Mouse (Mus musculus) heart, embryonic 15.5 days (tissue): Measurements from ENCODE around the gene Adgrg1. TPM values are rescaled to one million over a fixed set of nuclear protein-coding genes. Genes with fewer than 3 reads are reported as not detected.

ENCODE experiments used
- ATAC-seq: fragments of 200-750 bp; cut with Nextera tagmentation; replicated peaks from 2 replicates; pipeline ENCODE4 v1.8.0; 2017; ENCODE audit warnings: low read depth, moderate TSS enrichment; ENCODE audit not compliant: insufficient number of reproducible peaks, insufficient read depth, low FRiP score
- H3K27ac ChIP-seq: fragments of 300-500 bp; sonication (generic); 2 replicates; pipeline ENCODE4 v1.5.1; 2015; ENCODE audit warnings: mild to moderate bottlenecking, inconsistent platforms
- H3K27me3 ChIP-seq: fragments of 300-500 bp; sonication (generic); 2 replicates; pipeline ENCODE4 v1.6.1; 2015; ENCODE audit warnings: inconsistent platforms
- H3K36me3 ChIP-seq: fragments of 300-500 bp; sonication (generic); 2 replicates; pipeline ENCODE4 v1.6.1; 2015; ENCODE audit warnings: mild to moderate bottlenecking, inconsistent platforms
- H3K4me1 ChIP-seq: fragments of 300-500 bp; sonication (generic); replicated peaks from 2 replicates; pipeline ENCODE4 v1.6.1; 2015; ENCODE audit warnings: inconsistent platforms
- H3K4me2 ChIP-seq: fragments of 300-500 bp; sonication (generic); 2 replicates; pipeline ENCODE4 v1.6.1; 2015; ENCODE audit warnings: inconsistent platforms, mild to moderate bottlenecking, moderate library complexity
- H3K4me3 ChIP-seq: fragments of 300-500 bp; sonication (generic); 2 replicates; pipeline ENCODE4 v1.5.1; 2015; ENCODE audit warnings: mild to moderate bottlenecking, inconsistent platforms
- H3K9ac ChIP-seq: fragments of 300-500 bp; sonication (generic); 2 replicates; pipeline ENCODE4 v1.6.1; 2015; ENCODE audit warnings: mild to moderate bottlenecking, inconsistent platforms
- H3K9me3 ChIP-seq: fragments of 300-500 bp; sonication (generic); replicated peaks from 2 replicates; pipeline ENCODE4 v1.6.1; 2016; ENCODE audit warnings: inconsistent platforms
- WGBS: fragments of 180-500 bp; shearing (Covaris S2); methylation state at CpG from one replicate; pipeline ENCODE4 v1.1.7; 2015; ENCODE audit warnings: mixed read lengths; 5-methylcytosine and 5-hydroxymethylcytosine counted together
- polyA plus RNA-seq: library from polyadenylated mRNA; unstranded; fragments of >200 nt; fragmentation: Nextera tagmentation; extraction: Ambion mirVana; gene quantifications from 2 replicates; pipeline ENCODE4 v1.2.1, GENCODE M21; 2015

The Adgrg1 gene
- polyA plus RNA-seq, 1 experiment from 2014 or later: 4.6 TPM

DNA sequence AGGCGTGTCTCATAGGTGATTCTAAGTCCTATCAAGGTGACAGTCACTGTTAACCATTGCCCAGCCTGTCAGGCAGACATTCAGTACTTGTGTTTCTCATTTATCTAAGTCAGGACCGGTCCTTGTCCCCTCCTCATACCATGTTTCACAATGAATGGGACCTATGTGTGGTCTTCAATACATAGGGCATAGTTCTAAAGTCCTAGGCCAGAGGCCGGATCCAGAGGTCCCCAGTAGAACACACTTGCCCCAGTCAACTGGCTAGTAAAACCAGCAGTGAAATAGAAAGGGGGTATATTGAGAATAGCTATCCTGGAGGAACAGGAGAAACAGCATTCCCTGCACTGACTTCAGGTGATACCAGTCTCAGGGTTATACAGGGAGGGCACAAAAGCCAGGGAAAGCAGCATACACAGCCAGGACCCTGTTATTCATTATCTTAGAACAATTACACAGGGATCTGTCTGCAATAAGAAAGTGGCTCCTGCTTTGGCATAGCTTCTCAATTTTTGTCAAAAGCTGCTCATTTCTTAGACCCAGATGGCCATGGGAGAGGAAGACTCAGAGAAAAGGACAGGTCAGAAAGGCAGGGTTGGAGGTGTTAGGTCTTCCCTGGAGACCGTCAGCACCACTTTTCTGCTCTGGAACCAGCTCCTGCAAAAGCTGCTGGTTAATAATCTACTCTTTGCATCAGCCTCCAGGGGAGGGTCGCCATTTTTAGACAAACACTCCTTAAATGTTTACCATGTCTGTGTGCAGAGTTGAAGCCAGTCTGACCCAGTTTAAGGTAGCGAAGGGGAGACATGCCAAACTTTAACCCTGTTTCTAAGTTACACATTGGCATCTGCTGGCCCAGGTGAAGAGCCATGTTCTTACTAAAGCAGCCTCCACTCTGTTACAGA, 67.6 kb downstream of the Adgrg1 start:
- Histone ChIP-seq H3K4me3 (no peak overlapping the region), H3K27ac (no peak overlapping the region), H3K4me2 (no peak overlapping the region), H3K36me3 (no peaks in the 10 kb centered on the region), H3K27me3 (no peaks in the 10 kb centered on the region), H3K4me1 (no peaks in the 10 kb centered on the region), H3K9ac (no peak overlapping the region), H3K9me3 (no peaks in the 10 kb centered on the region)
- no peak for ATAC-seq
- 65% methylated on average over 6 of the region's 6 CpGs for WGBS

DNA sequence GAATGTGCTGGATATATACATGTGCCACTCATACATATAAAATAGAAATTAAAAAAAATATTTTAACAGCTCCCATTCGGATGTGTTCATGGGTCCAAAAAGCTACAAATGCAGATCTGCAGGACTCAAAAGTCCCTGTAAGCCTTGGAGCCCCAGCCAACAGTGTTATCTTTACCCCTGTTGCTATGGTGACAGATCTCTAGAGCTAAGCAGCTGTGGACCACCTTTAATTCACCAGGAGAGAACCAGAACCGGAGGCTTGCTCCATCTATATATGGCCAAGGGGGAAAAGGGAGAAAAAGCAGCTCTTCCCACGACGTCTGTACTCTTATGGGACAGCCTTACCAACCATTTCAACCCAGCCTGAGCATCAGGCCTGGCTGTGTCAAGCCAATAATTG, 70.3 kb downstream of the Adgrg1 start:
- ATAC-seq: no peak
- Histone ChIP-seq H3K9me3 (no peaks in the 10 kb centered on the region), H3K4me1 (no peaks in the 10 kb centered on the region), H3K27me3 (no peaks in the 10 kb centered on the region), H3K27ac (no peak overlapping the region), H3K36me3 (no peaks in the 10 kb centered on the region), H3K4me3 (no peak overlapping the region), H3K4me2 (no peak overlapping the region), H3K9ac (no peak overlapping the region)
- WGBS: 62% methylated on average over 4 of the region's 4 CpGs

DNA sequence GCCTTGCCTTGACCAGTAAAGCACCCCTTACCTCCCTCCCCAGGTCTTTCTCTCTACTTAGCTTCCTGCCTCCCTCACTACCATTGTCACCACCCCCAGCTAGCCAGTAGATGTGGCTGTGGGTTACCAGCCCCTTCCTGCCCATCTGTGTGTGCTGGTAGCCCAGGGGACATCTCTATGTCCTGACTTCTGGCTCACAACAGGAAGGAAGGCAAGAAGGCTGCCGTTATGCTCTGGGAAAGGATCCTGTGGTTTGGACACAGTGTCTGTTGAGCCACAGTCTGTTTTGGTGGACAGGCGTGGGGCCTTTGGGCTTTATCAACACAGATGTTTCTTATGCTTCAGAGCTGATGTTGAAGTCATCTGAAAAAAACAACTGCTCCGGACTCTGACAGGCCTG, 72.4 kb downstream of the Adgrg1 start:
- Histone ChIP-seq H3K4me3 (no peak overlapping the region), H3K27ac (no peak overlapping the region), H3K9ac (no peak overlapping the region), H3K27me3 (no peaks in the 10 kb centered on the region), H3K36me3 (no peaks in the 10 kb centered on the region), H3K4me1 (no peaks in the 10 kb centered on the region), H3K4me2 (no peak overlapping the region), H3K9me3 (no peaks in the 10 kb centered on the region)
- WGBS: 51% methylated on average over 3 of the region's 3 CpGs
- ATAC-seq: no peak

DNA sequence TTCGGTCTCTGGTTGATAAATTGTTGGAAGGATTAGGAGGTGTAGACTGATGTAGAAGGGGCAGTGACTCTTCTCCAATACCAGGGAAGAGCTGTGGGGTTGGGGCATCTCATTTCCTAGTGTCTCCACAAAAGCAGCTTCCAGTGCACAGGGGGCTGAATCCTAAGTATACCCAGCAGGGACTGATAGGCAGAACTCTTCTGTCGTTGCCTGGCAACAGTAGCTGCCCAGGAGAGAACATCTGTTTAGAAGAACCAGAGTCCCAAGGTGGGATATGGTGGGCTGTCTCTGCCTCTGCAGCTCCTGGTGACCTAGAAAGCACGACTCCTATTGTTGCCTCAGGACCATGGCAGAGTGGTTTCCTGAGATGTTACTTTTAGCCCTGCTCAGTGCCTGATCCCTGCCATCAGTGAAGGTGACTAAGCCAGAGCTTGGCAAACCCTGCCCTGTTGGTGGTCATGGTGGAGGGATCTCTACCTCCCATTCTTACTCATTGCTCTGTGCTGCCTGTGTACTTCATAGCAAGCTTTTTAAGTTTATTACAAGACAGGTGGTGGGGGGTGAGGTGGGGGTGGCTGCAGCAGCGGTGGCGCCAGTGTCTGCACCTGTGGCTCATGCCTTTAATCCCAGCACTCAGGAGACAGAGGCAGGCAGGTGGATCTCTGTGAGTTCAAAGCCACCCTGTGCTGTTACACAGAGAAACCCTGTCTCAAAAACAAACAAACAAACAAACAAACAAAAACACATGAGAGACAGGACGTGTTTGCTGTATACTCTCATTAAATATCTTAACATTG, 73.5 kb downstream of the Adgrg1 start:
- Histone ChIP-seq H3K9me3 (no peaks in the 10 kb centered on the region), H3K36me3 (no peaks in the 10 kb centered on the region), H3K4me1 (no peaks in the 10 kb centered on the region), H3K9ac (no peak overlapping the region), H3K27ac (no peak overlapping the region), H3K4me3 (no peak overlapping the region), H3K27me3 (no peaks in the 10 kb centered on the region), H3K4me2 (no peak overlapping the region)
- ATAC-seq: no peak
- WGBS: 64% methylated on average over 6 of the region's 6 CpGs

DNA sequence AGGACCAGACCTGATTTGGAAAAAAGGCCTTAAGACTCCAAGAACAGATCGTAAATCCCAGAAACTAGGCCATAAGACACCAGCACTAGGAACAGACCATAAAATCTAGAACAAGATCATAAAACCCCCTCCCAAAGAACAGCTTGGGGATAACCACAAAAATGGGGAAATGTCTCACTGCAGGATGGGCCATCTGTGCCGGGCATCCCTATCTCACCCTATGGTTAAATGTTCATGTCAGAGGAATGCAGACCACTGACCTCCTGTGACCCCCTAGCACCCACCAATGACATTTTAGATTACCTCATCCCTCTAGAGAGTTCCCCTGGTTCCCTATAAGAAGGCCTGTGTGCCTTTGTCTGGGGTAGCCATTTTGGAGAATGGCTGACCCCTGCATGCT, 75.1 kb downstream of the Adgrg1 start:
- no peaks in the 10 kb centered on the region for H3K36me3 ChIP-seq
- no peaks in the 10 kb centered on the region for H3K27me3 ChIP-seq
- H3K4me3 ChIP-seq: no peak overlapping the region
- no peak overlapping the region for H3K27ac ChIP-seq
- no peak overlapping the region for H3K4me2 ChIP-seq
- ATAC-seq: no peak
- H3K9me3 ChIP-seq: no peaks in the 10 kb centered on the region
- H3K4me1 ChIP-seq: no peaks in the 10 kb centered on the region
- WGBS: 61% methylated on average over 2 of the region's 2 CpGs
- no peak overlapping the region for H3K9ac ChIP-seq

DNA sequence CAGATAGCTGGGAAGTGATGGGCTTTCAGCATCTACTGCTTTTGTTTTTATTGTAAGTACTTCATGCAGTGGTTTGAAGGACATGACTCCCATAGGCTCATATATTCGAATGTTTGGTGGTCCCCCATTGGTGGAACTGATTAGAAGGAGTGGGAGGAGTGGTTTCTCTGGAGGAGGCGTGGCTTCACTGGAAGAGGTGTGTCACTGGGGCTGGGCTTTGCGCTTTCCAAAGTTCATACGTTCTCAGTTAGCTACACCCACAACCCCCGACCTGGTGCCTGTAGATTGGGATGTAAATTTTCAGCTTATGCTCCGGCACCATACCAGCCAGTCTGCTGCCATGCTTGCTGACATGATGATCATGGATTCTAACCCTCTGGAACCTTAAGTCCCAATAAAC, 79.9 kb downstream of the Adgrg1 start:
- peaks cover 4% of the 10 kb centered on the region for H3K4me1 ChIP-seq
- ATAC-seq: no peak
- WGBS: 49% methylated on average over 6 of the region's 6 CpGs

DNA sequence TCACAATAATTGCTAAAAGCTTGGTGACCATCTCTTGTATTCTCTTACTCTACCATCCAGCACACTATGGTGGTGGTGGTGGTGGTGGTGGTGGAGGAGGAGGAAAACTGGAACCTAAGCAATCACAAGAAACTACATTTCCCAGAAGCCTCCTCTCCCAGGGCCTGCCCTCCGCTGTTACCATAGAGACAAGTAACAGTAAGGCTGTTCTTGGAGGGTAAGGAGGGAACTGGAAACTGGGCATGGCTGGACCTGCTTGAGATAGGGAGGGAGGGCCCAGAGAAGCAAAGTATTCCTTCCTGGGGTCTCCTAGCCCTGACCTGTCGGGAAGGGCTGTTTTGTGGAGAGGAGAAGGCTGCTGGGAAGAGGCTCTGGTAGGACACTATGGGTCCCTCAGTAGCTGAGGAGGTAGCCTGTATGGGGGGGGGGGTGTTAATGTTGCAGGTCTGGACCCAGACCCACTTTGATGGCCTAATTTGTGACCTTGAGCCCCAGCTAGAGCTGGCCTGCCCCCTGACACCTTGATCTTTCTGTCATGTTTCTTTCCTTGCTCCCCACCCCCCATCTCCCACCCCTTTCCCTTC, 80.5 kb downstream of the Adgrg1 start, which contains the start of gene Drc7:
Gene Drc7, plus strand, starts transcription at position 177 of the 584 bp plus-strand sequence.
- Histone ChIP-seq H3K4me2 (no peak within 1 kb of the TSS), H3K9me3 (no peaks in the 10 kb centered on the region), H3K27ac (no peak within 1 kb of the TSS), H3K36me3 (no peaks in the 10 kb centered on the region), H3K9ac (no peak within 1 kb of the TSS), H3K4me3 (no peak within 1 kb of the TSS), H3K27me3 (no peaks in the 10 kb centered on the region), H3K4me1 (peaks cover 7% of the 10 kb centered on the region)
- 23% methylated on average over 2 of the region's 2 CpGs for WGBS
- ATAC-seq: no peak

More for the DNA sequence above, 79.9 kb downstream of the Adgrg1 start:
- no peak overlapping the region for H3K27ac ChIP-seq
- no peak overlapping the region for H3K9ac ChIP-seq
- H3K36me3 ChIP-seq: no peaks in the 10 kb centered on the region
- H3K4me2 ChIP-seq: no peak overlapping the region
- H3K4me3 ChIP-seq: no peak overlapping the region
- no peaks in the 10 kb centered on the region for H3K27me3 ChIP-seq
- H3K9me3 ChIP-seq: no peaks in the 10 kb centered on the region

DNA sequence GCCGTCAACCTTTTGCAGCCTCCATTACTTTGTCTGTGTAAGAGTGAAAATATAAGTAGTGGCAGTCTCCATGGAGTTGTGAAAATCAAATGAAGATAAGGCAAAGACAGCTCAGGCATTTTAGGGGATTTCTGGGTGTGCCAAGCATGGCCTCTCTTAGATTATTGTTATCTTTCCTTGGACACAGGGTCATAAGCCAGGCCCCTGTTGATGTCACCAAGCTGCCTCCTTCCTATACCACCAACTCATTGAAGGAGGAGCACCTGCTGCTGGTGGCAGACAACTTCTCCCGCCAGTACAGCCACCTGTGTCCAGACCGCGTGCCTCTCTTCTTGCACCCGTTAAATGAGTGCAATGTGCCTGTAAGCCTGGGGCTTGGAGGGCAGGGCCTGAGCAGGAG, 81.9 kb downstream of the Adgrg1 start:
- 85% methylated on average over 5 of the region's 5 CpGs for WGBS
- no peaks in the 10 kb centered on the region for H3K36me3 ChIP-seq
- H3K4me2 ChIP-seq: no peak overlapping the region
- H3K27ac ChIP-seq: no peak overlapping the region
- peaks cover 7% of the 10 kb centered on the region for H3K4me1 ChIP-seq
- no peak overlapping the region for H3K4me3 ChIP-seq
- no peak for ATAC-seq
- no peaks in the 10 kb centered on the region for H3K9me3 ChIP-seq
- H3K9ac ChIP-seq: no peak overlapping the region
- H3K27me3 ChIP-seq: no peaks in the 10 kb centered on the region

DNA sequence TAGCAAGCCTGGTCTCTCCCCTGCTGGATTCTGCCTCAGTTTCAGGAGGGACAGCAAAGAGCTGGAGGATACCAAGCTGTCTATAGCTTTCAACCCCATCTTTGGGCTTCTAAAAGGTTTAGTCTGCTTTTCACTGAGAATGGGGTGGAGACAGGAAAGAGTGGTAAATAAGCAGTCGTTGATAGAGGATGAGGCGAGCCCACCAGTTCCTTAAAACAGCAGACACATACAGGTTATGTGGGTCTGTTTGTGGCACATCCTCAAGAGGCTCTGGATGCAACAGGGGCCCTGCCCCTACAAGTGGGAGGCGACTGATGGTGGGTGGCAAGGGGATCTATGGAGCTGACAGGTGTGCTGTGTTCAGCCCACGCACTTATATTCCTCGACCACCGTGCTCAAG, 84.1 kb downstream of the Adgrg1 start:
- no peak overlapping the region for H3K4me3 ChIP-seq
- no peaks in the 10 kb centered on the region for H3K27me3 ChIP-seq
- H3K9me3 ChIP-seq: no peaks in the 10 kb centered on the region
- H3K4me2 ChIP-seq: no peak overlapping the region
- H3K36me3 ChIP-seq: no peaks in the 10 kb centered on the region
- peaks cover 7% of the 10 kb centered on the region for H3K4me1 ChIP-seq
- no peak overlapping the region for H3K27ac ChIP-seq
- ATAC-seq: no peak
- 68% methylated on average over 6 of the region's 6 CpGs for WGBS
- H3K9ac ChIP-seq: no peak overlapping the region

DNA sequence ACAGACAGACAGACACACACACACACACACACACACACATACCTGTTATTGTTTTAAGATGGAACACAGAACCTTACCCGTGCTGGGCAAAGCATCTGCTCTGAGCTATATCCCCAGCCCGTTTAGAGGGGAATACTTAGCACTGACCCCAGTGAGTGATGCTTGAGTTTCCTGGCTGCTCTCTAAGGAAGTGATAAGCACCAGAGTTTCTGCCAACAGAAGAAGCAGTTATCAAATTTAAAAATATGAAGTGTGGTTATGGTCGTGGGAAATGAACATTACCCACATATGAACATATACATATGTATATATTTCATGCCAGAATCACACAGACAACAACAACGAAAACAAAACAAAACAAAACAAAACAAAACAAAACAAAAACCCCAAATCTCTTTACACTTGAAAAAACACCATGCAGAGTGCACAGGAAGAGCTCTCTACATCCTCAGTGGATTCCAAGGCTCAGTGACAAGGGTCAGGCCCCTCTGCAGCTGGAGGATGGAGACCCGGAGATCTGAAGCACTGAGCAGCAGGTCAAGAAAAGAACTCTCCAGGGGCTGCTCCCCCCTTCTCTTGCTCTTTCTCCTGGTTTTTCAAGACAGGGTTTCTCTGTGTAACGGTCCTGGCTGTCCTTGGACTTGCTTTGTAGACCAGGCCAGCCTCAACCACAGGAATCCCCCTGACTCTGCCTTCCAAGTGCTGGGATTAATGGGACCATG, 85.4 kb downstream of the Adgrg1 start:
- peaks cover 7% of the 10 kb centered on the region for H3K4me1 ChIP-seq
- no peaks in the 10 kb centered on the region for H3K36me3 ChIP-seq
- H3K9ac ChIP-seq: no peak overlapping the region
- H3K9me3 ChIP-seq: no peaks in the 10 kb centered on the region
- H3K27me3 ChIP-seq: no peaks in the 10 kb centered on the region
- H3K4me2 ChIP-seq: no peak overlapping the region
- ATAC-seq: no peak
- H3K27ac ChIP-seq: peak overlapping the region; percentile 33
- 39% methylated on average over 6 of the region's 6 CpGs for WGBS
- H3K4me3 ChIP-seq: no peak overlapping the region
